Mouse (Mus musculus) embryonic facial prominence, embryonic 14.5 days (tissue): Measurements from ENCODE around the gene Grhpr. TPM values are rescaled to one million over a fixed set of nuclear protein-coding genes. Genes with fewer than 3 reads are reported as not detected.
"Not testable (repeated sequence)": the region's sequence is repeated elsewhere in the genome, so short reads cannot be mapped to it uniquely, and the experiment has no call there.

Experiments
- ATAC-seq: fragments of 200-750 bp; cut with Nextera tagmentation; 2 replicates; pipeline ENCODE4 v1.8.0; 2017; ENCODE audit warnings: low read depth, moderate number of reproducible peaks, moderate TSS enrichment
- DNase-seq: peaks from one replicate; pipeline ENCODE4 v3.0.0-alpha.2; 2015; ENCODE audit warnings: low spot score
- H3K27ac ChIP-seq: fragments of 300-500 bp; sonication (generic); replicated peaks from 2 replicates; pipeline ENCODE4 v1.5.1; 2014; ENCODE audit warnings: low read depth, mild to moderate bottlenecking, low read length, moderate library complexity
- H3K27me3 ChIP-seq: fragments of 300-500 bp; sonication (generic); replicated peaks from 2 replicates; pipeline ENCODE4 v1.6.1; 2014; ENCODE audit warnings: low read length; ENCODE audit not compliant: control insufficient read depth, insufficient read depth
- H3K36me3 ChIP-seq: fragments of 300-500 bp; sonication (generic); 2 replicates; pipeline ENCODE4 v1.6.1; 2014; ENCODE audit warnings: low read length, mixed read lengths; ENCODE audit not compliant: control insufficient read depth, insufficient read depth
- H3K4me1 ChIP-seq: fragments of 300-500 bp; sonication (generic); 2 replicates; pipeline ENCODE4 v1.6.1; 2014; ENCODE audit warnings: antibody characterized with exemption, low read length; ENCODE audit not compliant: control insufficient read depth, insufficient read depth
- H3K4me2 ChIP-seq: fragments of 300-500 bp; sonication (generic); 2 replicates; pipeline ENCODE4 v1.6.1; 2014; ENCODE audit warnings: low read depth, mild to moderate bottlenecking, low read length, moderate library complexity, mixed read lengths
- H3K4me3 ChIP-seq: fragments of 300-500 bp; sonication (generic); 2 replicates; pipeline ENCODE4 v1.5.1; 2014; ENCODE audit warnings: low read depth, mild to moderate bottlenecking, low read length
- H3K9ac ChIP-seq: fragments of 300-500 bp; sonication (generic); 2 replicates; pipeline ENCODE4 v1.6.1; 2014; ENCODE audit warnings: low read depth, mild to moderate bottlenecking, low read length, moderate library complexity, mixed read lengths
- H3K9me3 ChIP-seq: fragments of 300-500 bp; sonication (generic); 2 replicates; pipeline ENCODE4 v1.6.1; 2016; ENCODE audit warnings: low read length; ENCODE audit not compliant: control insufficient read depth
- WGBS: fragments of 180-500 bp; shearing (Covaris S2); extraction: QIAGEN DNeasy Blood & Tissue Kit; methylation state at CpG from one replicate; pipeline ENCODE4 v1.1.7; 2014; 5-methylcytosine and 5-hydroxymethylcytosine counted together
- polyA plus RNA-seq: library from polyadenylated mRNA; unstranded; fragments of >200 nt; fragmentation: Nextera tagmentation; extraction: Ambion mirVana; gene quantifications from 2 replicates; pipeline ENCODE4 v1.2.1, GENCODE M21; 2014

The Grhpr gene
- polyA plus RNA-seq, 1 experiment from 2014 or later: 40.7 TPM

DNA sequence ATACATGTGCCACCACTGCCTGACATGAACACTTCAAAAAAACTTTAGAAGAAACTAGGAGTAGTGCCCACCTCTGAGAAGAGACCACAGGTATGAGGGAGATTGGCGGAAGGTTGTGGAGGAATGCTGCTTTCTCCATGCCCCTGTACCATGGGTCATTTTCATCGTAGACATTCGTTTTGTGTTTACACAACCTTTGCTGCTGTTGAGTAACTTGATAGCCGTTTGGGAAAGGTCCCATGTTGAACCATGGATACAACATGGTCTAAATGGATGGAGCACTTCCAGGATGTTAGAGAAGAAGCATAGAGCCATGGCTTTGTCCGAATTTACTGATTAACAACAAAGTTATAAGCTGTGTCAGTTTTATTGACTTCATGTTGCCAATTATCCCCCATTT is 3.0 kb upstream of the Grhpr start:
- 74% methylated on average over 5 of the region's 5 CpGs for WGBS
- Histone ChIP-seq H3K4me2 (no peak overlapping the region), H3K9ac (no peak overlapping the region), H3K36me3 (no peaks in the 10 kb centered on the region), H3K27me3 (no peaks in the 10 kb centered on the region), H3K4me1 (peaks cover 13% of the 10 kb centered on the region), H3K27ac (no peak overlapping the region), H3K4me3 (no peak overlapping the region), H3K9me3 (0 out of 2 replicates have a peak, but pooled peaks cover 3% of the 10 kb centered on the region)
- ATAC-seq (no peak), DNase-seq (no peak)

DNA sequence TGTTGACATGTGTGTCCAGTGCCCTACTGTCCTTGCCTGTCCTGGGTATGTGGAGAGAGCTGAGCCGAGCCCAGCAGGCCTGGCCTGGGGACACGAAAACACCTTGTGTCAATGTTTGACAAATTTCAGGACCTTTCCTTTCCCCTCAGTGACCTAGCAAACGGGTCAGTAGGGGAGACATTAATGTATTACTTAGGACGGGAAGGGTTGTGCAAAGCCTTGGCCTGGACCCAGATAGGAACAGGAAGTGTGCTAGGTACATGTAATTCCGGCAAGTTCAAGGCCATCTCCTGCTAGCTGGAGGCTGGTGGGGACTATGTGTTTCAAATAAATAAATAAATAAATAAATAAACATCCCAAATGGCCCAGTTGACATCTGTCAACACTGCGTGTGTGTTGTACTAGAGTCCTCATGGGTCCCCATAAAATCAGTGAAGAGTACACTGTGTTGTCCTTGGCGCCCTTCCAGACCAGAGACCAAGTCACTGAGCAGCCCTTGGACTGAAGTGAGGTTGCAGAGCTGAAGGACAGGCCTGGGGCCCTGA is 1.3 kb upstream of the Grhpr start:
- no peak for ATAC-seq
- WGBS: 68% methylated on average over 7 of the region's 7 CpGs

GRCm38 (mm10) chr4:44981974-44982287 is 736 bp downstream of the Grhpr start:
- ATAC-seq (no peak), DNase-seq (no peak)
- Histone ChIP-seq H3K27ac (no peak overlapping the region), H3K9me3 (0 out of 2 replicates have a peak, but pooled peaks cover 1% of the 10 kb centered on the region), H3K27me3 (no peaks in the 10 kb centered on the region), H3K9ac (peak overlapping the region; percentile 84), H3K4me1 (peaks cover 13% of the 10 kb centered on the region), H3K4me2 (peak overlapping the region; percentile 97), H3K36me3 (peaks cover 30% of the 10 kb centered on the region; the same call in 1 of the 2 replicates), H3K4me3 (peak overlapping the region; percentile 78)
- WGBS: 22% methylated on average over 5 of the region's 5 CpGs

More for the DNA sequence above, 1.3 kb upstream of the Grhpr start:
- no peak for DNase-seq
- no peak overlapping the region for H3K27ac ChIP-seq
- peaks cover 12% of the 10 kb centered on the region; the same call in 1 of the 2 replicates for H3K36me3 ChIP-seq
- H3K4me2 ChIP-seq: no peak overlapping the region
- no peak overlapping the region for H3K4me3 ChIP-seq
- peaks cover 13% of the 10 kb centered on the region for H3K4me1 ChIP-seq
- H3K9me3 ChIP-seq: 0 out of 2 replicates have a peak, but pooled peaks cover 3% of the 10 kb centered on the region
- H3K27me3 ChIP-seq: no peaks in the 10 kb centered on the region
- H3K9ac ChIP-seq: no peak overlapping the region

DNA sequence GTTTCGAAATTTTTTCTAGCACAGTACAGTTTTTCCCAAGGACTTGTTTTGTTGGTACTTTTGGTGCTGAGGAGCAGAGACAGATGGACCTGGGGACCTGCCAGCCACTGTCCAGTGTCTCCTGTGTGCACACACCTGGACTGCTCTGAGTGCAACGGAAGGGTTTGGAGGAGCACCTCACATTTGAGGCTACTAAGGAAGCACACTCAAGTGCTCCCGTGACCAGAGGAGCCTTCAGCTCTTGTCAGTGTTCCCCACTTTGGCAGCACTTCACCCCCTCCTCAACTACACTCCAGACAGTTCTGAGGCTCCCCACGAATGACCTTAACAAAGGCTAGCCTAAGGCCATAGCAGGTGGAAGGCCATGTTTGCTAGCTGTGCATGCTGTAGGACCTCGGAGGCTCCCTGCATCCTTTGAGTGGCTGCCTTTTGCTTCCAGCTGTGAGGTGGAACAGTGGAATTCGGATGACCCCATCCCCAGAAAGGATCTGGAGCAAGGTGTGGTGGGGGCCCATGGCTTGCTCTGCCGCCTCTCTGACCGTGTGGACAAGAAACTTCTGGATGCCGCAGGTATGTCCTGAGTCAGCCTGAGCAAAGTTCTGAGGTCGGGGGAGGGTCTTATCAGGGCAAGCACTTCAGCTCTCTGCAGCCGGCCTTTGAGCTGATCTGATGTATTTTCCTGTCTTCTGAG is 1.4 kb downstream of the Grhpr start:
- ATAC-seq: no peak
- no peak for DNase-seq
- no peaks in the 10 kb centered on the region for H3K9me3 ChIP-seq
- H3K27ac ChIP-seq: no peak overlapping the region
- no peaks in the 10 kb centered on the region for H3K27me3 ChIP-seq
- H3K4me3 ChIP-seq: peak overlapping the region; percentile 78; the same call in 1 of the 2 replicates
- peaks cover 13% of the 10 kb centered on the region for H3K4me1 ChIP-seq
- H3K36me3 ChIP-seq: peaks cover 35% of the 10 kb centered on the region
- WGBS: 71% methylated on average over 11 of the region's 11 CpGs
- H3K9ac ChIP-seq: peak overlapping the region; percentile 84; the same call in 1 of the 2 replicates
- H3K4me2 ChIP-seq: peak overlapping the region; percentile 97

DNA sequence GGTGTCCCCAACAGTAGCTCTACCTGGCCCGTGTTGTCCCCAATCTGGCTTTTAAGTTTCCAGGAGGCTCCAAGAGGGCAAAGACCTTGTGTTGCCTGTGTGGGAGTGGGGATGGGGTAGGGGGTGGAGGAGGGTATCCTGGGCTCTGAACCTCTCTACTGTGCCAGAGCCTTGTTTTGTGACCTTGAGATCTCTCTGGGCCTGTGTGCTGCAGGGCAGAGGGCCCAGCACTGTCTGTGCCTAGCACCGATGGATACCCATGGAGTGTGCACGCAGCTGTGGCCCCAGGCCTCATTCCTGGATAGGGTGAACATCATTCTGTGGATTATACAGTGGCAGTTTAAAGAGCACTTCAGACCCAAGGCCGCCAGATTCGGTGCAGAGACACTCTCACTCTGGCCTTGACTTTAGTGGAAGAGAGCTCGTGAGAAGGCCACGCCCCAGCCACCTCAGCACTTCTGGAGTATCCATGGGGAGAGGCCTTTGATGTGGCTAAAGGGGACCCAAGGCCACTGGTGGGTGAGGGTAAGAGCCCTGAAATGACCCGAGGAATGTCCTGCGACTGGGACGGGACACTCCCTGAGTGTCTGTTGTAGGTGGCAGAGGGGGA is 2.0 kb downstream of the Grhpr start:
- H3K9ac ChIP-seq: no peak overlapping the region
- H3K4me2 ChIP-seq: no peak overlapping the region
- no peak overlapping the region for H3K27ac ChIP-seq
- no peaks in the 10 kb centered on the region for H3K27me3 ChIP-seq
- H3K9me3 ChIP-seq: no peaks in the 10 kb centered on the region
- ATAC-seq: no peak
- 81% methylated on average over 10 of the region's 10 CpGs for WGBS
- H3K4me3 ChIP-seq: no peak overlapping the region
- DNase-seq: no peak
- H3K4me1 ChIP-seq: peaks cover 13% of the 10 kb centered on the region
- H3K36me3 ChIP-seq: peaks cover 41% of the 10 kb centered on the region

DNA sequence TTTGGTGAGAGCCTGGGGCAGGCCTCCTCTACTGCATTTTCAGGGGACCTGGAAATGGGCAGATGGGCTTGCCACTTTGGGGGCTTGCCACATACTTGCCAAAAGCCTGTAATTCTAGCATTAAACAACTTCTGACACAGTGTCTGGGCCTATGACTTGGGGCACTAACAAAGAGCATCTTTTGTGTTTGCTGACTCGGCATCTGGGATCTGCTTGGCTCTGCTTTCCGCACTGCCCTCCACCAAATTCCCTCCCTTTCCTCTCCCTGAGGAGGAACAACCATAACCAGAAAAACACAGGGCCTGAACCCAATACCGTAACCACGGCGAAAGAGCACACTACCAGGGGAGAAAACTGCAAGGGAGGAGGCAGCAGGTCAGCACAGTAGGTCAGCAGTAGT is 9.4 kb downstream of the Grhpr start:
- peaks cover 72% of the 10 kb centered on the region for H3K36me3 ChIP-seq
- H3K4me3 ChIP-seq: no peak overlapping the region
- no peaks in the 10 kb centered on the region for H3K9me3 ChIP-seq
- DNase-seq (no peak), ATAC-seq (no peak)
- H3K27ac ChIP-seq: no peak overlapping the region
- no peak overlapping the region for H3K9ac ChIP-seq
- H3K4me1 ChIP-seq: no peaks in the 10 kb centered on the region
- no peaks in the 10 kb centered on the region for H3K27me3 ChIP-seq
- H3K4me2 ChIP-seq: no peak overlapping the region
- 76% methylated on average over 5 of the region's 5 CpGs for WGBS

DNA sequence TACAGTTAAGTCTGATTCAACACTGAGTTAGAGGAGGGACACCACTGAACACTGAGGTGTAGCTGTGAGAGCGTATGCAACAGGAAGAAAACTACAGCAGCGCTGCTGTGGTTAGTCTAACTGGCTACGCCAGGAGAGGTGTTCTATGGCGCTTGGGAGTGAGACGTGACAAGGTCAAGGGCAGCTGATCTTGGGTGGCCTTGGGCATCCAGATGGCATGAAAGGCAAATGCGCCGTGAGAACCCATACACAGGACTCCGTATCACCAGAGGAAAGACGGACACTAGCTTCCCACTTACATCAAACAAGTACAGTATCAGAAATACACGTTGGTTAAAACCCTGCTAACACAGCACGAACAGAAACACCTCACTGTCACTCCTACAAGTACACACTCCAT is 11.1 kb downstream of the Grhpr start:
- H3K4me3 ChIP-seq, H3K27ac ChIP-seq, H3K9ac ChIP-seq, H3K9me3 ChIP-seq, ATAC-seq, DNase-seq, H3K4me2 ChIP-seq, H3K27me3 ChIP-seq, H3K4me1 ChIP-seq: not testable (repeated sequence)
- WGBS: 92% methylated on average over 11 of the region's 11 CpGs
- H3K36me3 ChIP-seq: peaks cover 59% of the 10 kb centered on the region

- H3K4me3 ChIP-seq, DNase-seq: not testable (repeated sequence)
- H3K36me3 ChIP-seq: peaks cover 50% of the 10 kb centered on the region
Measured at GRCm38 (mm10) chr4:44993179-44993578, 12.0 kb downstream of the Grhpr start.

More at GRCm38 (mm10) chr4:44993179-44993578, 12.0 kb downstream of the Grhpr start:
- not testable (repeated sequence) for H3K27me3 ChIP-seq, H3K4me2 ChIP-seq, ATAC-seq, H3K4me1 ChIP-seq, H3K9me3 ChIP-seq, H3K27ac ChIP-seq, H3K9ac ChIP-seq
- 91% methylated on average over 14 of the region's 14 CpGs for WGBS
